Mouse (Mus musculus) macrophage (primary cell): ENCODE results near the gene Prkcg. TPM values are rescaled to one million over a fixed set of nuclear protein-coding genes. Genes with fewer than 3 reads are reported as not detected.
"Not testable (repeated sequence)": the region's sequence is repeated elsewhere in the genome, so short reads cannot be mapped to it uniquely, and the experiment has no call there.

Experiments used
- H3K27ac ChIP-seq: fragments of 350-480 bp; formaldehyde crosslinking; 2 replicates; pipeline ENCODE4 v1.9.0; 2021
- H3K36me3 ChIP-seq: fragments of 350-480 bp; formaldehyde crosslinking; 2 replicates; pipeline ENCODE4 v1.9.0; 2021; ENCODE audit errors: inconsistent target
- H3K4me3 ChIP-seq: fragments of 350-480 bp; formaldehyde crosslinking; 2 replicates; pipeline ENCODE4 v1.9.0; 2021; ENCODE audit errors: inconsistent target
- H3K79me2 ChIP-seq: fragments of 350-480 bp; formaldehyde crosslinking; 2 replicates; pipeline ENCODE4 v1.9.0; 2021; ENCODE audit errors: inconsistent target
- WGBS: methylation state at CpG from one replicate; pipeline ENCODE4 v1.1.7; 2026; ENCODE audit warnings: inconsistent platforms; ENCODE audit not compliant: missing documents; 5-methylcytosine and 5-hydroxymethylcytosine counted together
- polyA plus RNA-seq: library from polyadenylated mRNA; stranded (reverse); fragments of 250-400 nt; gene quantifications from 3 replicates; pipeline ENCODE4 v1.2.4, GENCODE M21; 2018; ENCODE audit warnings: inconsistent platforms
- total RNA-seq, 78 experiments: library from RNA; depleted of rRNA; stranded (reverse); fragments of 250-400 nt; gene quantifications; 1 replicate in 9 of 78; 2 replicates in 24 of 78; 3 replicates in 43 of 78; 4 replicates in 2 of 78; pipeline ENCODE4 v1.2.4; 2018; ENCODE audit warnings: inconsistent platforms in 56 of 78

The Prkcg gene
- 1 to 10 TPM in 18 of 26 experiments, under 1 TPM in 8; 0.25 to 3.3 (median 1.6) TPM for total RNA-seq (2018; cell fraction: chromatin; rRNA removed)
- under 1 TPM in 15 of 26 experiments, not detected in 11; 0.03 to 0.22 (median 0.09) TPM for total RNA-seq (2018; cell fraction: cytosol; rRNA removed)
- total RNA-seq (2018; cell fraction: nucleus; rRNA removed), result 1 to 10 TPM in 9 of 26 experiments, under 1 TPM in 16, not detected in 1; 0.26 to 3.9 (median 0.89) TPM
- polyA plus RNA-seq, result 0.11 to 0.19 TPM in 2 of 3 replicates, not detected in the other

GRCm38 (mm10) chr7:3288976-3289970, at the start of gene Prkcg, which contains the start of gene Myadm:
Gene Prkcg, plus strand, starts transcription at chr7:3289179.
Gene Myadm, plus strand, starts transcription at chr7:3289080.
- 10% methylated on average over 30 of the region's 30 CpGs for WGBS
- Histone ChIP-seq H3K36me3 (no peaks in the 10 kb centered on the region), H3K27ac (peak within 1 kb of the TSS; percentile 73), H3K79me2 (peaks cover 47% of the 10 kb centered on the region), H3K4me3 (peak within 1 kb of the TSS; percentile 74)

DNA sequence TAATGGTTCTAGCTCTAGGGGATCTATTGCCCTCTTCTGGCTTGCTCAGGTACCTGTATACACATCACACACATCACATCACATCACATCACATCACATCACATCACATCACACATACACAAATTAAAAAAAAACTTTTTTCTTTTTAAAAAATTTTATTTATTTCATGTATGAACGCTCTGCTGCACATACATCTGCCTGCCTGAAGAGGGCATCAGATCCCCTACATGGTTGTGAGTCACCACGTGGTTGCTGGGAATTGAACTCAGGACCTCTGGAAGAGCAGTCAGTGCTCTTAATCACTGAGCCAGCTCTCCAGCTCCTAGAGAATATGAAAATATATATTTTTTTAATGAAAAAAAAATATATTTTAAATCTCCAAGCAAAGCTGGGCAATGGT, 49.8 kb upstream of the Prkcg start:
- H3K36me3 ChIP-seq, result no peaks in the 10 kb centered on the region
- H3K79me2 ChIP-seq, result no peaks in the 10 kb centered on the region
- H3K27ac ChIP-seq, result no peak overlapping the region
- WGBS, result 70% methylated on average over 2 of the region's 2 CpGs
- no peak overlapping the region for H3K4me3 ChIP-seq

GRCm38 (mm10) chr7:3260701-3261100, 28.3 kb upstream of the Prkcg start:
- Histone ChIP-seq H3K4me3 (no peak overlapping the region), H3K79me2 (no peaks in the 10 kb centered on the region), H3K36me3 (no peaks in the 10 kb centered on the region), H3K27ac (no peak overlapping the region)
- 94% methylated on average over 3 of the region's 3 CpGs for WGBS

GRCm38 (mm10) chr7:3261446-3261845, 27.5 kb upstream of the Prkcg start:
- H3K27ac ChIP-seq, result no peak overlapping the region
- no peaks in the 10 kb centered on the region for H3K79me2 ChIP-seq
- H3K36me3 ChIP-seq, result no peaks in the 10 kb centered on the region
- no peak overlapping the region for H3K4me3 ChIP-seq
- WGBS, result 87% methylated on average over 4 of the region's 4 CpGs

- H3K36me3 ChIP-seq, result no peaks in the 10 kb centered on the region
- H3K27ac ChIP-seq, result no peak overlapping the region
- no peaks in the 10 kb centered on the region for H3K79me2 ChIP-seq
- 53% methylated on average over 2 of the region's 2 CpGs for WGBS
- no peak overlapping the region for H3K4me3 ChIP-seq
Observed at GRCm38 (mm10) chr7:3262789-3263188, 26.2 kb upstream of the Prkcg start.

- H3K4me3 ChIP-seq, result no peak overlapping the region
- no peaks in the 10 kb centered on the region for H3K79me2 ChIP-seq
- no peak overlapping the region for H3K27ac ChIP-seq
- H3K36me3 ChIP-seq, result no peaks in the 10 kb centered on the region
- WGBS, result 59% methylated on average over 22 of the region's 22 CpGs
Observed at GRCm38 (mm10) chr7:3264390-3265022, 24.5 kb upstream of the Prkcg start.

DNA sequence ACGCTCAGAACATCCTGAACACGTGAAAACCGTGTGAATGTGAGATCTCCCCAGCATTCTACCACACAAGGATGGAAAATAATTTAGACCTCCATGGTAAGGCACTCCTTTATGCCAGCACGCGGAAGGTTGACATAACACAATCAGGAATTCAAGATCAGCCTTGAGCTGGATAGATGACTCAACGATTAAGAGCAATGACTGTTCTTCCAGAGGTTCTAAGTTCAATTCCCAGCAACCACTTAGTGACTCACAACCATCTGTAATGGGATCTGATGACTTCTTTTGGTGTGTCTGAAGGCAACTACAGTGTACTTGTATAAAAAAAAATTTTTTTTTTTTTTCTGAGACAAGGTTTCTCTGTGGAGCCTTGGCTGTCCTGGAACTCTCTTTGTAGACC, 23.7 kb upstream of the Prkcg start:
- Histone ChIP-seq H3K27ac (no peak overlapping the region), H3K4me3 (no peak overlapping the region), H3K79me2 (no peaks in the 10 kb centered on the region), H3K36me3 (no peaks in the 10 kb centered on the region)
- WGBS, result 59% methylated on average over 6 of the region's 6 CpGs

DNA sequence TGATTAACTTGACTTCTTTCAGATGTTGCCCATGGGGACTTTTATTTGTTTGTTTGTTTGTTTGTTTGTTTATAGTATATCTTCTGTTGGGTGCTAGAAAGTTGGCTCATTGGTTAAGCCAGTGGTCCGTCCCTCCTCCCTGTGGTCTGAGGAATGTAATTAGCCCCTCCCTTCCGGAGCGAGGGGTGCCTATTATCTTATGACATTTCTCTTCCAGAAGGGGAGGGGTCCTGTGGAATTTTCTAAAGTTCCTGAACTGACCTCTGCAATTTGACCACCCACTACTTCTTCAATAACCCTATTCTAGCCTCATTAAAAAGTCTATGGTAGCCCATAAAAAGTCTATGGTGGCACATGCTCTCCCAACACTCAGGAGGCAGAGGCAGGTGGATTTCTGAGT, 21.7 kb upstream of the Prkcg start:
- Histone ChIP-seq H3K36me3 (no peaks in the 10 kb centered on the region), H3K4me3 (no peak overlapping the region), H3K79me2 (no peaks in the 10 kb centered on the region), H3K27ac (no peak overlapping the region)
- WGBS, result 85% methylated on average over 3 of the region's 3 CpGs

- H3K4me3 ChIP-seq, result no peak overlapping the region
- H3K36me3 ChIP-seq, result no peaks in the 10 kb centered on the region
- 53% methylated on average over 8 of the region's 8 CpGs for WGBS
- no peaks in the 10 kb centered on the region for H3K79me2 ChIP-seq
- H3K27ac ChIP-seq, result no peak overlapping the region
Observed at GRCm38 (mm10) chr7:3267888-3268287, 21.1 kb upstream of the Prkcg start.

DNA sequence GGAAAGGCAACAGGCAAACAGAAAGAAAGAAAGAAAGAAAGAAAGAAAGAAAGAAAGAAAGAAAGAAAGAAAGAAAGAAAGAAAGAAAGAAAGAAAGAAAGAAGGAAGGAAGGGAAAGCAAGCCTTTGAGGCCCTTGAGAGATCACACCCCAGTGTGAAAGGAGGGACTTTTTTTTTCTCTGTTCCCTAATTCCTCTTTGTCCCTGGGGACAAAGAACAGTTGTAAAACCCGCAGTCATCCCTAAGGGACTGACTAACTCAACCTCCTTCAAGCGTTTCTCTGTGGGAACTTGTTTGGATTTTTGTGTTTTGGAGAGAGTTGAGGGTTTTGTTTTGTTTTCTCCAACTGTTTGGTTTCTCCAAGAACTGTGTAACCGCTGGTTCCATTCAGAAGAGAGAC, 20.7 kb upstream of the Prkcg start:
- Histone ChIP-seq H3K36me3 (no peaks in the 10 kb centered on the region), H3K4me3 (no peak overlapping the region), H3K27ac (no peak overlapping the region), H3K79me2 (no peaks in the 10 kb centered on the region)
- 65% methylated on average over 3 of the region's 3 CpGs for WGBS

DNA sequence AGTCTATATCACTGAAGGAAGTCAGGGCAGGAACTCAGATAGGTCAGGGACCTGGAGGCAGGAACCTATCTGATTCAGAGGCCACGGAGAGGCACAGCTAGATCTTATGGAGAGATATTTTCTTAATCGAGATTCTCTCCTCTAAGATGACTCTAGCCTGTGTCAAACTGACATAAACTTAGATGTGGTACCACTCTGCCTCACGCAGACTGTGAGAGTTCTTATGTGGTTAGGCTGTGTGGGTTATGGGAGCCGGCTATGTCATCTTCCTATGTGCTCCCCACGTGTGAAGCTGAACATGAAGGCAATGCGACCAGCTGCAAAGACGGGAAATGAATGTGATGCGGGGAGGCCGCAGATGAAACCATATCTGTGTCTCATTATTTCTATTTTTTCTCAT, 16.8 kb upstream of the Prkcg start:
- no peak overlapping the region for H3K4me3 ChIP-seq
- no peaks in the 10 kb centered on the region for H3K79me2 ChIP-seq
- H3K27ac ChIP-seq, result no peak overlapping the region
- no peaks in the 10 kb centered on the region for H3K36me3 ChIP-seq
- 86% methylated on average over 9 of the region's 9 CpGs for WGBS

GRCm38 (mm10) chr7:3275455-3276170, 13.4 kb upstream of the Prkcg start:
- peak overlapping the region; percentile 64 for H3K27ac ChIP-seq
- WGBS, result 33% methylated on average over 6 of the region's 6 CpGs
- H3K4me3 ChIP-seq, result peak overlapping the region; percentile 11; the same call in 1 of the 2 replicates
- no peaks in the 10 kb centered on the region for H3K79me2 ChIP-seq
- no peaks in the 10 kb centered on the region for H3K36me3 ChIP-seq

DNA sequence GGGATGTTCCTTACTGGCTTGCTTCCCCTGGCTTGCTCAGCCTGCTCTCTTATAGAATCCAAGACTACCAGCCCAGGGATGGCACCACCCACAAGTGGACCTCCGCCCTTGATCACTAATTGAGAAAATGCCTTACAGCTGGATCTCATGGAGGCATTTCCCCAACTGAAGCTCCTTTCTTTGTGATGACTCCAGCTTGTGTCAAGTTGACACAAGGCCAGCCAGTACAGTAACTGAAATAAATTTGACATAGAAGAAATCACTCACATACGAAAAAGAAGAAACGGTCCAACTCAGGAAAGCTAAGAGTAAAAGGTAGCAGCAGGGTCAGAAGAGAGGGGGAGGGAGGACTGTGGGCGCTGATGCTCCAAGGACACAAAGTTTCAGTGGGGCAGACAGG, 12.2 kb upstream of the Prkcg start:
- H3K4me3 ChIP-seq, H3K27ac ChIP-seq, H3K79me2 ChIP-seq, H3K36me3 ChIP-seq: not testable (repeated sequence)
- 91% methylated on average over 4 of the region's 4 CpGs for WGBS

DNA sequence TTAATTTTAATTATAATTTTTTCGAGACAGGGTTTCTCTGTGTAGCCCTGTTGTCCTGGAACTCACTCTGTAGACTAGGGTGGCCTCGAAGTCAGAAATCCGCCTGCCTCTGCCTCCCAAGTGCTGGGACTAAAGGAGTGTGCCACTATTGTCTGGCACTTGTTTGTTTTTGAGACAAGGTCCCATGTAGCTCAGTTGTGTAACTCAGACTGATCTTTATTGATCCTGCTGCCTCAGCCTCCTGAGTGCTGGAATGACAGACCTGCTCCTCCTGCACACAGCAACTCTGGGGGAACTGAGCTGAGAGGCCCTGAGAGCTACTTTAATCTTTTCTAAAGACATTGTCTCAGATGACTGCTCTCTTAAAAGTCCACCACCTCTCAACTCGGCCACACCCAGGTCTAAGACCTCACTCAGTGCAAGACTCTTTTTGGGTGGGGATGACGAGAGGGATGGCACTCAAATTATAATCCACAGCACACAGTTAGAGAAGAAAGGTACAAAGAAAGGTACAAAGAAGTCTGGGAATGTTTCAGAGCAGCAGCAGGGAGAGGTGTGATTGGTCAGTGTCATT, 8.8 kb upstream of the Prkcg start:
- H3K79me2 ChIP-seq, result no peaks in the 10 kb centered on the region
- WGBS, result 97% methylated on average over 5 of the region's 5 CpGs
- H3K4me3 ChIP-seq, result no peak overlapping the region
- H3K36me3 ChIP-seq, result no peaks in the 10 kb centered on the region
- H3K27ac ChIP-seq, result no peak overlapping the region
